Mouse (Mus musculus): ENCODE measurements at regions not wholly inside any gene's neighbourhood (a gene's known extent, or its start where the extent isn't known, plus 50 kb on each side); places are given as distances from the start of the nearest gene placed in this dataset.
A peak's percentile ranks its signal among the peaks of the same experiment; 100 is the strongest.

GRCm38 (mm10) chr7:34546609-34547316, 109.8 kb downstream of the Kctd15 start:
- H3K9me3 ChIP-seq: no peaks in the 10 kb centered on the region
- peak; percentile 38; the same call in 1 of the 2 replicates for ATAC-seq (ENCODE audit: insufficient number of reproducible peaks, low FRiP score, low TSS enrichment, low read depth)
- H3K36me3 ChIP-seq: no peaks in the 10 kb centered on the region
- H3K27me3 ChIP-seq: no peaks in the 10 kb centered on the region
- H3K4me2 ChIP-seq: no peak overlapping the region
- no peak overlapping the region for H3K4me3 ChIP-seq
- no peak overlapping the region for H3K9ac ChIP-seq
- 83% methylated on average over 19 of the region's 19 CpGs for WGBS
- no peaks in the 10 kb centered on the region for H3K4me1 ChIP-seq
- 0 out of 2 replicates have a peak overlapping the region, but pooled peaks have one; percentile 5 for H3K27ac ChIP-seq

GRCm38 (mm10) chr7:34545906-34546305, 110.6 kb downstream of the Kctd15 start:
- 72% methylated on average over 11 of the region's 11 CpGs for WGBS
- H3K4me1 ChIP-seq: no peaks in the 10 kb centered on the region
- no peak for ATAC-seq (ENCODE audit: insufficient number of reproducible peaks, low FRiP score, low TSS enrichment, low read depth)

GRCm38 (mm10) chr7:34541906-34542305, 114.6 kb downstream of the Kctd15 start:
- H3K36me3 ChIP-seq: no peaks in the 10 kb centered on the region
- no peak for ATAC-seq (ENCODE audit: insufficient number of reproducible peaks, low FRiP score, low TSS enrichment, low read depth)
- no peak overlapping the region for H3K27ac ChIP-seq
- H3K4me3 ChIP-seq: no peak overlapping the region
- WGBS: 69% methylated on average over 4 of the region's 4 CpGs
- no peaks in the 10 kb centered on the region for H3K27me3 ChIP-seq
- H3K4me1 ChIP-seq: no peaks in the 10 kb centered on the region
- no peak overlapping the region for H3K4me2 ChIP-seq
- no peak overlapping the region for H3K9ac ChIP-seq
- H3K9me3 ChIP-seq: no peaks in the 10 kb centered on the region

More at GRCm38 (mm10) chr7:34545906-34546305, 110.6 kb downstream of the Kctd15 start:
- Histone ChIP-seq H3K27ac (0 out of 2 replicates have a peak overlapping the region, but pooled peaks have one; percentile 5), H3K4me3 (no peak overlapping the region), H3K4me2 (no peak overlapping the region), H3K36me3 (no peaks in the 10 kb centered on the region), H3K27me3 (no peaks in the 10 kb centered on the region), H3K9me3 (no peaks in the 10 kb centered on the region), H3K9ac (no peak overlapping the region)

DNA sequence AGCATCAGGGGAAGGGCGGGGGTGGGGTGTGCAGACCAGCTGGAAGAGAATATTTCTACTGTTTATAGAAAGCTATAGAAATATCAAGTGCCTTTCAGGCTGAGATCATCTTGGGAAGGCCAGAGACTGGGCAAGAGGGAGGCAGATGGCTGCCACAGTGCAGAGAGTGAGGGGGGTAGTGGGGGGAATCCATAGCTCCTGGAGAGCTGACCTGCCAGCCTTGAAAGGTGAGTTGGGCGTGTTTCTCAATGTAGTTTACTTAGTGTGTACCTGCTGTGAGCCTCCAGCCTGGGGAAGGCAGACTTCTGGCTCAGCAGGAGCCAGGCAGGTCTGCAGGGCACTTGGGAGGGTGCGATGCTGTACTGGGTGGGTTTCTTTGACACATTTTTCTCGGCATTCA, 115.5 kb downstream of the Kctd15 start:
- no peak overlapping the region for H3K4me3 ChIP-seq
- no peak overlapping the region for H3K27ac ChIP-seq
- no peaks in the 10 kb centered on the region for H3K4me1 ChIP-seq
- H3K4me2 ChIP-seq: no peak overlapping the region
- no peaks in the 10 kb centered on the region for H3K9me3 ChIP-seq
- no peaks in the 10 kb centered on the region for H3K36me3 ChIP-seq
- no peaks in the 10 kb centered on the region for H3K27me3 ChIP-seq
- no peak for ATAC-seq (ENCODE audit: insufficient number of reproducible peaks, low FRiP score, low TSS enrichment, low read depth)
- H3K9ac ChIP-seq: no peak overlapping the region
- WGBS: 64% methylated on average over 4 of the region's 4 CpGs

DNA sequence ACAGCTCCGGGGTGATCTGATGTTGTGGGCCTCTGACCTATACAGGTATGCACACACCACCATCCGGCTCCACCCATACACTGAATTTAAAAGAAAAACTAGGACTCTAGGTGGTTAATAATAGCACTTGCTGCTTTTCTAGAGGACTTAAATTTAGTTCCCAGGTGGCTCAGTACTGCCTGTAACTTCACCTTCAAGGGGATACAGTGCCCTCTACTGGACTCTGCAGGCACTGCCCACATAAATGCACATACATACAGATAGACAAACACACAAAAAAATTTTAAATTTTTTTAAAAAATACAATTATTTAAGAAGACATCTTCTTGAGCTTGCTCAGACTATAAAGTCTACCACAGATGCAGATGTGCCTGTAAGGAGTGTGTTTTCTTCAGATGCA, 116.7 kb downstream of the Kctd15 start:
- H3K9me3 ChIP-seq: no peaks in the 10 kb centered on the region
- no peak for ATAC-seq (ENCODE audit: insufficient number of reproducible peaks, low FRiP score, low TSS enrichment, low read depth)
- H3K4me2 ChIP-seq: no peak overlapping the region
- H3K27ac ChIP-seq: no peak overlapping the region
- H3K4me3 ChIP-seq: no peak overlapping the region
- no peaks in the 10 kb centered on the region for H3K27me3 ChIP-seq
- no peaks in the 10 kb centered on the region for H3K4me1 ChIP-seq
- no peak overlapping the region for H3K9ac ChIP-seq
- no peaks in the 10 kb centered on the region for H3K36me3 ChIP-seq
- WGBS: 94% methylated on average over 2 of the region's 2 CpGs

DNA sequence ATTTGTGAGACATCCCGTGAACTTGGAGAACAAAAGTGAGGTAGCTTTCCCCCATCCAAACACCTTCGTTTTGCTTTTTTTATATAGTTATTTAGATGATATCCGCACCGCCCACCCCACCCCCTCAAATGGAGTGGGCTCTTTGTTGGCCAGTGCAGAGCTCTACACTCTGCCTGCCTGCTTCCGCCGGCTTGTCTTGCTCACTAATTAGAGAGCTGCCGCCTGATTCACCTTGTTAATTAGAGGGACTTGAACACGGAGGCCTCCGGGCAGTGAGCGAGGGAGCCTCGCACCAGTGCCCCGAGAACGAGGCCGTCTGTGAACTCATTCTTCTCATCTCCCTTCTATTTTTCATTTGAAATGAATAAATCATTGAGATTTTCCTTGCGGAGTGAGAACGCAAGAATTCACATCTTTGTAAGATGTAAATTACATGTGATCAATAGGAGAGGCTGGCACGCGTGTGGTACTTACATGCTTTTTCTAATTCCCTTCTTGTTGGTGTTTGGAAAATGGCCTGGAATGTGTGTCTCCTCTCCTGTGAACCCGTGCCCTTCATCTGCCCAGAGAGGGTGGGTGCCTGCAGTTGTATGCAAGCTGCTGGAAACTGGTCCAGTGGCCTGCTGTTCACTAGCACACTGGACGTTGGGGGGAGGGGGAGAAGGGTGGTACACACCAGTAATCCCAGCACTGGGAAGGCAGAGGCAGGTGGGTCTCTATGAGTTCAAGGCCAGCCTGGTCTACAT, 118.0 kb downstream of the Kctd15 start:
- ATAC-seq (ENCODE audit: insufficient number of reproducible peaks, low FRiP score, low TSS enrichment, low read depth): no peak
- Histone ChIP-seq H3K27me3 (no peaks in the 10 kb centered on the region), H3K4me1 (no peaks in the 10 kb centered on the region), H3K4me3 (no peak overlapping the region), H3K27ac (no peak overlapping the region), H3K4me2 (no peak overlapping the region), H3K9ac (no peak overlapping the region), H3K36me3 (no peaks in the 10 kb centered on the region), H3K9me3 (no peaks in the 10 kb centered on the region)
- WGBS: 64% methylated on average over 20 of the region's 20 CpGs

- no peaks in the 10 kb centered on the region for H3K36me3 ChIP-seq
- no peak overlapping the region for H3K9ac ChIP-seq
- H3K27me3 ChIP-seq: no peaks in the 10 kb centered on the region
- H3K27ac ChIP-seq: no peak overlapping the region
- H3K4me1 ChIP-seq: no peaks in the 10 kb centered on the region
- WGBS: 74% methylated on average over 9 of the region's 9 CpGs
- H3K4me2 ChIP-seq: no peak overlapping the region
- ATAC-seq (ENCODE audit: insufficient number of reproducible peaks, low FRiP score, low TSS enrichment, low read depth): no peak
- H3K9me3 ChIP-seq: no peaks in the 10 kb centered on the region
- H3K4me3 ChIP-seq: no peak overlapping the region
These were observed 119.4 kb downstream of the Kctd15 start for GRCm38 (mm10) chr7:34537122-34537521.

DNA sequence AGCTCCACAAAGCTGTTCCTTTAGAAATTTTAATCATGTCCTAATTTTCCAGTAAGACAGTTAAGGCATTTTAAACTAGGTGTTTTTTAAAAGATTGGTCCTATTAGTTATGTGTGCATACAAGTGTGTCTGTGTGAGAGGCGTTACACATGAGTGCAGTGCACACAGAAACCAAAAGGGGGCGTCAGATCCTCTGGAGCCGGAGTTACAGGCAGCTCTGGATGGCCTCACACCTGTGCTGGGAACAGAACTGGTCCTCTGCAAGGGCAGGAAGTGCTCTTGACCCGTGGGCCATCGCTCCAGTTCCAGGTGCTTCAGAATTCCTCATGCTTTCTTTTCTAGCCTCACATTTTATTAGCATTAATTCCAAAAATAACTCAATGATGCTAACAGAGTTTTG, 122.3 kb downstream of the Kctd15 start:
- ATAC-seq (ENCODE audit: insufficient number of reproducible peaks, low FRiP score, low TSS enrichment, low read depth): no peak
- WGBS: 69% methylated on average over 5 of the region's 5 CpGs
- Histone ChIP-seq H3K27ac (no peak overlapping the region), H3K9ac (no peak overlapping the region), H3K4me3 (no peak overlapping the region), H3K27me3 (no peaks in the 10 kb centered on the region), H3K4me1 (no peaks in the 10 kb centered on the region), H3K4me2 (no peak overlapping the region), H3K36me3 (no peaks in the 10 kb centered on the region), H3K9me3 (no peaks in the 10 kb centered on the region)

DNA sequence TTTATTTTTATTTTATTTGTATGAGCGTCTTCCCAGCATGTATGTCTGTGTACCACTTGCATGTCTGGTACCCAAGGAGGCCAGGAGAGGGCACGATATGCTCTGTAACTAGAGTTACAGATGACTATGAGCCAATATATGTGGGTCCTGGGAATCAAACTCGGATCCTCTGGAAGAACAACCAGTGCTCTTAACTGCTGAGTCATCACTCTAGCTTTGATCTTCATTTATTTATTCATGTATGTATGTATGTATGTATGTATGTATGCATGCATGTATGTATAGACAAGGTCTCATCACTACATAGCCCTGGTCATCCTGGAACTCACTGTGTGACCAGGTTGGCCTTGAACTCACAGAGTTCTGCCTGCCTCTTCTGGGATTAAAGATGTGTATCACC, 124.9 kb downstream of the Kctd15 start:
- no peaks in the 10 kb centered on the region for H3K4me1 ChIP-seq
- no peak overlapping the region for H3K9ac ChIP-seq
- 90% methylated on average over 3 of the region's 3 CpGs for WGBS
- H3K36me3 ChIP-seq: no peaks in the 10 kb centered on the region
- no peaks in the 10 kb centered on the region for H3K9me3 ChIP-seq
- no peaks in the 10 kb centered on the region for H3K27me3 ChIP-seq
- no peak overlapping the region for H3K4me2 ChIP-seq
- no peak overlapping the region for H3K27ac ChIP-seq
- H3K4me3 ChIP-seq: no peak overlapping the region
- ATAC-seq (ENCODE audit: insufficient number of reproducible peaks, low FRiP score, low TSS enrichment, low read depth): no peak

DNA sequence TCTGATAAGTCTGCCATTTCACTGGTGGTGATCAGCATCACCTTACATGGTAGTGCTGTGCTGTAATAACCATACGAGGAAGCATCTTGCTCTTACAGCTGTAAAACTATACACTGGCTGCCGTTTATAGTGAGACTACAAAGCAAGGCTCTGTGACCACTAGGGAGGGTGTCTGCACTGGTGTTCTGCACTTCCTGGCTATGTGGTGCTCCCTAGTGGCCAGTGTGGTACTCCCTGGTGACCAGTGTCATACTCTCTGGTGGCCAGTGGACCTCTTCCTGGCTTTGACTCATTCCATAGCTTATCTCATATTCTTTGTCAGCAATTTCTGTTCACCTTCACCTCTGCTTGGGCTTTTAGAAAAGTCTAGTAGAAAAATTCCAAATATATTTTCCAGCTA, 114.7 kb upstream of the Lsm14a start:
- Histone ChIP-seq H3K4me3 (no peak overlapping the region), H3K9ac (no peak overlapping the region)
- 42% methylated on average over 2 of the region's 2 CpGs for WGBS

GRCm38 (mm10) chr7:34506816-34507215, 113.7 kb upstream of the Lsm14a start:
- H3K4me3 ChIP-seq: no peak overlapping the region
- H3K27ac ChIP-seq: no peak overlapping the region
- no peaks in the 10 kb centered on the region for H3K27me3 ChIP-seq
- WGBS: 64% methylated on average over 4 of the region's 4 CpGs
- no peaks in the 10 kb centered on the region for H3K9me3 ChIP-seq
- no peak overlapping the region for H3K4me2 ChIP-seq
- no peaks in the 10 kb centered on the region for H3K36me3 ChIP-seq
- H3K4me1 ChIP-seq: no peaks in the 10 kb centered on the region
- H3K9ac ChIP-seq: no peak overlapping the region
- no peak for ATAC-seq (ENCODE audit: insufficient number of reproducible peaks, low FRiP score, low TSS enrichment, low read depth)

More for the DNA sequence above, 114.7 kb upstream of the Lsm14a start:
- Histone ChIP-seq H3K27me3 (no peaks in the 10 kb centered on the region), H3K4me1 (no peaks in the 10 kb centered on the region), H3K27ac (no peak overlapping the region), H3K9me3 (no peaks in the 10 kb centered on the region), H3K36me3 (no peaks in the 10 kb centered on the region), H3K4me2 (no peak overlapping the region)
- no peak for ATAC-seq (ENCODE audit: insufficient number of reproducible peaks, low FRiP score, low TSS enrichment, low read depth)

DNA sequence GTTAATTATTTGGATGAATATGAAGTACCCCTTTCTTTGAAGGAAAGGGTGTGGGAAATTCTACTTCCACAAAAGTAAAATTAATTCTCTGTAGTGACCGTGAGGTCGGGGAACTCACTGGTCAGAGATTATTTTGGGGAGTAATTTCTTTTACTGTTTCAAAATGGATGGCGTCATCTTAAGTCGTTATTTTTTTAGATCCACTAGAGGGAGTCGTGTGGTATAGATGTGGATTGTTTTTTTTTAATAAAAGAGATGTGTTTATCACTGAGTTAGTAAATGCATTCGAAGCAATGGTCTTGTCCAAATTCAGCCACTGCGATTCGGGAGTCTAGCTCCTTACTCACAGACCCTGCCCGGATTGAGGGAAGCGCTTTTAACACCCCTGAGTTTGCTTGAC, 100.8 kb upstream of the Lsm14a start:
- Histone ChIP-seq H3K36me3 (no peaks in the 10 kb centered on the region), H3K27me3 (no peaks in the 10 kb centered on the region), H3K4me1 (no peaks in the 10 kb centered on the region), H3K27ac (no peak overlapping the region), H3K9ac (no peak overlapping the region), H3K9me3 (no peaks in the 10 kb centered on the region), H3K4me2 (no peak overlapping the region), H3K4me3 (no peak overlapping the region)
- WGBS: 59% methylated on average over 10 of the region's 10 CpGs
- ATAC-seq (ENCODE audit: insufficient number of reproducible peaks, low FRiP score, low TSS enrichment, low read depth): no peak

All from limb, embryonic 15.5 days (tissue).